Mouse (Mus musculus) kidney, postnatal 25 days (tissue): Measurements from ENCODE around the gene 1700014D04Rik.
A peak's percentile ranks its signal among the peaks of the same experiment; 100 is the strongest.
"Not testable (repeated sequence)": the region's sequence is repeated elsewhere in the genome, so short reads cannot be mapped to it uniquely, and the experiment has no call there.

Source experiments
- DNase-seq, 2 experiments: peaks; one replicate each; pipeline ENCODE4 v3.0.0; 2021; ENCODE audit warnings: mixed read lengths in 2 of 2

1700014D04Rik gene

GRCm38 (mm10) chr13:59734347-59734746 is 12.2 kb downstream of the 1700014D04Rik start:
- DNase-seq = peak in 1 of 2 experiments; percentile 8

- DNase-seq = no peak
Observed at GRCm38 (mm10) chr13:59733936-59734335, 12.6 kb downstream of the 1700014D04Rik start.

- DNase-seq = no peak
Observed at GRCm38 (mm10) chr13:59731652-59732051, 14.9 kb downstream of the 1700014D04Rik start, which contains the start of gene Spata31d1d. Spata31d1d (minus strand) TSS chr13:59731752.

- peak; percentile 77 to 86 for DNase-seq
Observed at GRCm38 (mm10) chr13:59728378-59729093, 18.0 kb downstream of the 1700014D04Rik start.

- DNase-seq = no peak
Observed at GRCm38 (mm10) chr13:59726139-59726867, 20.2 kb downstream of the 1700014D04Rik start.

GRCm38 (mm10) chr13:59722089-59722488 is 24.5 kb downstream of the 1700014D04Rik start:
- DNase-seq = not testable (repeated sequence)

- no peak for DNase-seq
Observed at GRCm38 (mm10) chr13:59719475-59719874, 27.1 kb downstream of the 1700014D04Rik start.

GRCm38 (mm10) chr13:59718857-59719440 is 27.6 kb downstream of the 1700014D04Rik start:
- peak; percentile 24 to 67 for DNase-seq

- no peak for DNase-seq
Observed at GRCm38 (mm10) chr13:59713710-59714109, 32.8 kb downstream of the 1700014D04Rik start.

- not testable (repeated sequence) for DNase-seq
Observed at GRCm38 (mm10) chr13:59711984-59712383, 34.6 kb downstream of the 1700014D04Rik start, which contains the start of gene Spata31d1b. Spata31d1b (plus strand) TSS chr13:59712284.

- DNase-seq = no peak
Observed at GRCm38 (mm10) chr13:59710230-59710629, 36.3 kb downstream of the 1700014D04Rik start, which contains the start of gene Spata31d1a. Spata31d1a (minus strand) TSS chr13:59710330.

GRCm38 (mm10) chr13:59704562-59704961 is 42.0 kb downstream of the 1700014D04Rik start:
- peak; percentile 58 to 78 for DNase-seq

- no peak for DNase-seq
Observed at GRCm38 (mm10) chr13:59703514-59703913, 43.0 kb downstream of the 1700014D04Rik start.

- DNase-seq = not testable (repeated sequence)
Observed at GRCm38 (mm10) chr13:59700137-59700536, 46.4 kb downstream of the 1700014D04Rik start.

- no peak for DNase-seq
Observed at GRCm38 (mm10) chr13:59699131-59699530, 47.4 kb downstream of the 1700014D04Rik start.

GRCm38 (mm10) chr13:59695781-59696180 is 50.8 kb downstream of the 1700014D04Rik start:
- DNase-seq = no peak

- DNase-seq = no peak
Observed at GRCm38 (mm10) chr13:59694008-59694407, 52.5 kb downstream of the 1700014D04Rik start, which contains the start of gene 4921517D22Rik. 4921517D22Rik (minus strand) TSS chr13:59694108.

- no peak for DNase-seq
Observed at GRCm38 (mm10) chr13:59691478-59691877, 55.1 kb downstream of the 1700014D04Rik start.
